Mouse (Mus musculus) lung, adult 2 months (tissue): ENCODE results near the gene Pak1.

ENCODE experiments used
- CTCF ChIP-seq: fragments of 200-500 bp; IDR thresholded peaks from 2 replicates; pipeline ENCODE4 v1.5.1; 2011; ENCODE audit warnings: mild to moderate bottlenecking, low read length, control low read depth; ENCODE audit not compliant: insufficient read depth
- POLR2A ChIP-seq: fragments of 200-500 bp; IDR thresholded peaks from 2 replicates; pipeline ENCODE4 v1.6.1; 2011; ENCODE audit warnings: low read depth, mild to moderate bottlenecking, control low read depth, low read length, borderline replicate concordance; ENCODE audit errors: extremely low read depth

GRCm38 (mm10) chr7:97777191-97777590 lies 11.2 kb upstream of the Pak1 start:
- TF ChIP-seq POLR2A (no peak), CTCF (no peak)
